14 mouse cellular contexts compared by ENCODE assay signal in the genomic region with DNA sequence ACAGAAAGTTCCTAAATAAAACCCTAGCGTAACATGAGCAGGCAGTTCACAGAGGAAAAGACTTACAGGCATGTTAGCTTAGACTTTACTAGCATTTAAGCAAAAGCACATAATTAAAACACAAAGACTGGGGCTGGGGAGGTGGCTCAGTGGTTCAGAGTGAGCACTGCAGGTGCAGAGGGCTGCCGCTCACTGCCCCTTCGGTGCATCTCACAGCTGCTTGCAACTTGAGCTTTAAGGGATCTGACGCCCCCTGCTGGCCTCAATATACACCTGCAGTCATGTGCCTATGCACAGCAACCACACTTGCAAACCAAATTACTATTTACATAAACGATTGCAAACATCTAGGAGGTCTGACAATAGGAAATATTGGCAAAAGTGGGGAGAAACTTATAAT.
DNase-seq lines count a peak whose midpoint lies in the region; ATAC-seq and TF ChIP-seq lines count a peak whose summit lies in the region.
"Had no signal": no experiment of that assay in that cellular context is flagged by ENCODE, and none has a peak within 500 bp of the region (broad histone marks: within the 10 kb centered on the region; RNA-seq: fewer than 3 reads in every experiment).

No protein-coding gene starts in this region.

- H3K9me3 ChIP-seq in lung, embryonic 14.5 days (ENCODE audit: low read depth, low read length), result no peaks in the 10 kb centered on the region
- no peaks in the 10 kb centered on the region; the same call in 1 of the 2 replicates for H3K9me3 ChIP-seq in forebrain, embryonic 13.5 days (replicated peaks)
- H3K9me3 ChIP-seq: liver, embryonic 15.5 days had no signal

- CTCF ChIA-PET in Patski (lab: Charles Lee), result no interaction called here

- peak; percentile 17; the same call in 1 of the 2 replicates for TF ChIP-seq CTCF in heart, adult 2 months (IDR thresholded peaks at IDR 0.05)
- TF ChIP-seq CTCF in lung, embryonic 14.5 days (IDR thresholded peaks at IDR 0.05; ENCODE audit: low read depth), result peak; percentile 39; the same call in 1 of the 2 replicates
- TF ChIP-seq CTCF in Patski (IDR thresholded peaks at IDR 0.05), result peak; percentile 22
- peak; percentile 25; the same call in 1 of the 2 replicates for TF ChIP-seq CTCF in small intestine, adult 2 months (IDR thresholded peaks at IDR 0.05; ENCODE audit: extremely low read depth, insufficient read length, insufficient replicate concordance, low read depth, low read length)

- DNase-seq in heart, adult 2 months, result no peak
- no peak for DNase-seq in heart, postnatal 36 days
- DNase-seq in lung, embryonic 14.5 days, result peak; percentile 4
- no peak for DNase-seq in lung, postnatal 36 days
- DNase-seq in Patski (ENCODE audit: low read depth, low spot score), result no peak
- DNase-seq in heart, postnatal 4 days, result no peak
- DNase-seq: cerebellum, adult 11-12 months; embryo, embryonic 11 days; kidney, postnatal 36 days; right cerebral cortex, postnatal 14 days had no signal

- no peaks in the 10 kb centered on the region for H3K79me2 ChIP-seq in heart, adult 2 months (replicated peaks; ENCODE audit: control insufficient read depth, insufficient read depth, low read length)

- POLR2A ChIA-PET in Patski (lab: Charles Lee), result no interaction called here

- no peak overlapping the region for H3K4me2 ChIP-seq in lung, embryonic 14.5 days
- no peak overlapping the region for H3K4me2 ChIP-seq in forebrain, embryonic 13.5 days
- H3K4me2 ChIP-seq: liver, embryonic 15.5 days had no signal

- intact Hi-C loops in heart, adult 2 months (cut with DNase I), result no loop called here
- intact Hi-C loops in heart, postnatal 36 days (cut with DNase I), result no loop called here

- 85% methylated on average over 5 of the region's 5 CpGs for WGBS in heart, adult 2 months
- 89% methylated on average over 5 of the region's 5 CpGs for WGBS in lung, embryonic 14.5 days
- 89% methylated on average over 5 of the region's 5 CpGs for WGBS in small intestine, adult 2 months
- 86% methylated on average over 5 of the region's 5 CpGs for WGBS in forebrain, embryonic 13.5 days

- H3K27me3 ChIP-seq in heart, adult 2 months (ENCODE audit: control insufficient read depth, insufficient read depth, low read length), result no peaks in the 10 kb centered on the region
- H3K27me3 ChIP-seq in lung, embryonic 14.5 days (ENCODE audit: insufficient read depth, low read length), result no peaks in the 10 kb centered on the region
- H3K27me3 ChIP-seq in Patski, result no peaks in the 10 kb centered on the region
- H3K27me3 ChIP-seq in small intestine, adult 2 months (ENCODE audit: control insufficient read depth, insufficient read depth, low read length), result no peaks in the 10 kb centered on the region
- no peaks in the 10 kb centered on the region for H3K27me3 ChIP-seq in forebrain, embryonic 13.5 days
- H3K27me3 ChIP-seq: liver, embryonic 15.5 days had no signal

- H3K36me3 ChIP-seq in heart, adult 2 months (ENCODE audit: control insufficient read depth, insufficient read depth, low read length), result no peaks in the 10 kb centered on the region
- no peaks in the 10 kb centered on the region for H3K36me3 ChIP-seq in lung, embryonic 14.5 days (ENCODE audit: insufficient read depth)
- no peaks in the 10 kb centered on the region for H3K36me3 ChIP-seq in small intestine, adult 2 months (ENCODE audit: control insufficient read depth, insufficient read depth, low read length)
- no peaks in the 10 kb centered on the region for H3K36me3 ChIP-seq in forebrain, embryonic 13.5 days (ENCODE audit: poor library complexity, severe bottlenecking)
- H3K36me3 ChIP-seq: liver, embryonic 15.5 days had no signal

- no peak overlapping the region for H3K4me3 ChIP-seq in heart, adult 2 months
- no peak overlapping the region for H3K4me3 ChIP-seq in lung, embryonic 14.5 days (ENCODE audit: low read depth, low read length)
- H3K4me3 ChIP-seq in small intestine, adult 2 months (ENCODE audit: low read depth, low read length), result no peak overlapping the region
- H3K4me3 ChIP-seq in forebrain, embryonic 13.5 days, result no peak overlapping the region
- H3K4me3 ChIP-seq: liver, embryonic 15.5 days had no signal

- TF ChIP-seq EP300 in heart, adult 2 months (IDR thresholded peaks at IDR 0.05; ENCODE audit: insufficient read depth, low read depth, low read length), result no peak

- in situ Hi-C loops in Patski (cut with MboI; ENCODE audit: low pct_unique_long_range_greater_than_20kb), result no loop called here

- H3K4me1 ChIP-seq in heart, adult 2 months (ENCODE audit: control insufficient read depth, insufficient read depth, low read length), result no peaks in the 10 kb centered on the region
- H3K4me1 ChIP-seq in lung, embryonic 14.5 days (ENCODE audit: insufficient read depth), result no peaks in the 10 kb centered on the region
- H3K4me1 ChIP-seq in small intestine, adult 2 months (ENCODE audit: control insufficient read depth, insufficient read depth, insufficient read length, low read length), result no peaks in the 10 kb centered on the region
- no peaks in the 10 kb centered on the region for H3K4me1 ChIP-seq in forebrain, embryonic 13.5 days
- H3K4me1 ChIP-seq: liver, embryonic 15.5 days had no signal

- TF ChIP-seq POLR2A in heart, adult 2 months (IDR thresholded peaks at IDR 0.05; ENCODE audit: insufficient read depth, low read depth, low read length), result no peak
- no peak for TF ChIP-seq POLR2A in small intestine, adult 2 months (IDR thresholded peaks at IDR 0.05; ENCODE audit: low read depth, low read length)

- ATAC-seq in lung, embryonic 14.5 days (ENCODE audit: insufficient read depth), result no peak
- no peak for ATAC-seq in Patski
- ATAC-seq in forebrain, embryonic 13.5 days, result no peak
- ATAC-seq: inflammation-experienced regulatory T-cells, adult 6 months had no signal

- no peak overlapping the region for H3K27ac ChIP-seq in heart, adult 2 months
- no peak overlapping the region for H3K27ac ChIP-seq in lung, embryonic 14.5 days (ENCODE audit: low read depth)
- H3K27ac ChIP-seq in small intestine, adult 2 months (ENCODE audit: insufficient read depth, low read depth, low read length), result no peak overlapping the region
- H3K27ac ChIP-seq in forebrain, embryonic 13.5 days, result no peak overlapping the region
- H3K27ac ChIP-seq: liver, embryonic 15.5 days had no signal

- no peak overlapping the region for H3K9ac ChIP-seq in heart, adult 2 months (ENCODE audit: low read depth, low read length)
- no peak overlapping the region for H3K9ac ChIP-seq in lung, embryonic 14.5 days
- no peak overlapping the region for H3K9ac ChIP-seq in forebrain, embryonic 13.5 days
- H3K9ac ChIP-seq: liver, embryonic 15.5 days had no signal
